Mouse (Mus musculus) thymus, adult 2 months (tissue): ENCODE results near the gene Myh9. TPM values are rescaled to one million over a fixed set of nuclear protein-coding genes. Genes with fewer than 3 reads are reported as not detected.

ENCODE experiments used
- DNase-seq: peaks from one replicate; pipeline ENCODE4 v3.0.0; 2021
- H3K27ac ChIP-seq: fragments of 200-500 bp; 2 replicates; pipeline ENCODE4 v1.5.1; 2012; ENCODE audit warnings: low read length, control low read depth; ENCODE audit not compliant: control insufficient read depth, insufficient read depth
- H3K27me3 ChIP-seq: fragments of 200-500 bp; 2 replicates; pipeline ENCODE4 v1.6.1; 2012; ENCODE audit warnings: mild to moderate bottlenecking, low read length, moderate library complexity, mixed read lengths; ENCODE audit not compliant: control insufficient read depth, insufficient read depth
- H3K36me3 ChIP-seq: fragments of 200-500 bp; 2 replicates; pipeline ENCODE4 v1.6.1; 2012; ENCODE audit warnings: mild to moderate bottlenecking, low read length, moderate library complexity; ENCODE audit not compliant: control insufficient read depth, insufficient read depth
- H3K4me1 ChIP-seq: fragments of 200-500 bp; replicated peaks from 2 replicates; pipeline ENCODE4 v1.6.1; 2012; ENCODE audit warnings: low read length; ENCODE audit not compliant: control insufficient read depth, insufficient read depth
- H3K4me3 ChIP-seq: fragments of 200-500 bp; 2 replicates; pipeline ENCODE4 v1.5.1; 2012; ENCODE audit warnings: mild to moderate bottlenecking, low read length, control low read depth, moderate library complexity; ENCODE audit not compliant: control insufficient read depth, insufficient read depth
- CTCF ChIP-seq: fragments of 200-500 bp; IDR thresholded peaks from 2 replicates; pipeline ENCODE4 v1.5.1; 2012; ENCODE audit warnings: mild to moderate bottlenecking, control low read depth, low read length, moderate library complexity, borderline replicate concordance; ENCODE audit not compliant: control insufficient read depth, poor library complexity, insufficient read depth; ENCODE audit errors: extremely low read depth
- POLR2A ChIP-seq: fragments of 200-500 bp; IDR thresholded peaks from 2 replicates; pipeline ENCODE4 v1.6.1; 2012; ENCODE audit warnings: mild to moderate bottlenecking, low read length, control low read depth, moderate library complexity; ENCODE audit not compliant: control insufficient read depth, poor library complexity, insufficient read depth; ENCODE audit errors: extremely low read depth
- WGBS: fragments of 180-500 bp; shearing (Covaris S2); methylation state at CpG from one replicate; pipeline ENCODE4 v1.1.7; 2018; 5-methylcytosine and 5-hydroxymethylcytosine counted together
- polyA plus RNA-seq: library from polyadenylated mRNA; depleted of rRNA; stranded (reverse); fragments of >200 nt; gene quantifications from 2 replicates; pipeline ENCODE4 v1.2.3, GENCODE M21; 2012

Myh9 gene
- polyA plus RNA-seq, 1 experiment = 167 TPM

- no peaks in the 10 kb centered on the region for H3K4me1 ChIP-seq
- no peak overlapping the region for H3K27ac ChIP-seq
- no peaks in the 10 kb centered on the region for H3K27me3 ChIP-seq
- DNase-seq = no peak
- no peaks in the 10 kb centered on the region for H3K36me3 ChIP-seq
- no peak overlapping the region for H3K4me3 ChIP-seq
- 96% methylated on average over 3 of the region's 3 CpGs for WGBS
- no peak for TF ChIP-seq CTCF
Measured at GRCm38 (mm10) chr15:77879756-77880155, 37.8 kb upstream of the Myh9 start.

- Histone ChIP-seq H3K27me3 (no peaks in the 10 kb centered on the region), H3K4me3 (no peak overlapping the region), H3K36me3 (no peaks in the 10 kb centered on the region), H3K4me1 (no peaks in the 10 kb centered on the region), H3K27ac (no peak overlapping the region)
- TF ChIP-seq POLR2A = no peak
- TF ChIP-seq CTCF = no peak
- WGBS = 15% methylated on average over 2 of the region's 2 CpGs
- DNase-seq = peak; percentile 31
Measured at GRCm38 (mm10) chr15:77877209-77877608, 35.2 kb upstream of the Myh9 start.

- H3K27ac ChIP-seq = no peak overlapping the region
- 86% methylated on average over 3 of the region's 3 CpGs for whole genome bisulfite sequencing
Measured at GRCm38 (mm10) chr15:77876716-77877115, 34.7 kb upstream of the Myh9 start.

DNA sequence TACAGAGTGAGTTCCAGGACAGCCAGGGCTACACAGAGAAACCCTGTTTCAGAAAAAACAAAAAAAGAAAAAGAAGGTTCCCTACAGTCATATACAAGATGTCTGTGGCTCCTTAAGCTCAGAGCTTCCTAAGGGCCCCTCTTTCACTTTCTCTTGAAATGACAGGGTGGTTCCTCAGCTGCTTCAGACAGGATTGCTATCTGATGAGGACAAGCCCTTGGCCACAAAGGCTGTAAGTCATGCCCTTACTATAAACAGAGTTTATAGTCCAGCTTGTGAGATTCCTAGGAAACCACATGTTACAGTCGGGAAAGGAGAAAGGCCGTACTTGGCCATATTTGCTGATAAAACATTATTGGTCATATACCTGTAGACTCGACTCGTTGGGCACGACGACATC is 34.0 kb upstream of the Myh9 start:
- TF ChIP-seq POLR2A (no peak), CTCF (no peak)
- WGBS = 95% methylated on average over 6 of the region's 6 CpGs

More at GRCm38 (mm10) chr15:77876716-77877115, 34.7 kb upstream of the Myh9 start:
- Histone ChIP-seq H3K27me3 (no peaks in the 10 kb centered on the region), H3K4me3 (no peak overlapping the region), H3K36me3 (no peaks in the 10 kb centered on the region), H3K4me1 (no peaks in the 10 kb centered on the region)
- DNase-seq = no peak
- TF ChIP-seq POLR2A (no peak), CTCF (no peak)

GRCm38 (mm10) chr15:77874807-77875206 is 32.8 kb upstream of the Myh9 start:
- no peak for TF ChIP-seq POLR2A
- no peak for TF ChIP-seq CTCF
- Histone ChIP-seq H3K27ac (no peak overlapping the region), H3K36me3 (no peaks in the 10 kb centered on the region), H3K4me1 (no peaks in the 10 kb centered on the region), H3K4me3 (no peak overlapping the region), H3K27me3 (no peaks in the 10 kb centered on the region)
- DNase-seq = no peak
- 95% methylated on average over 9 of the region's 9 CpGs for WGBS

More for the DNA sequence above, 34.0 kb upstream of the Myh9 start:
- Histone ChIP-seq H3K4me1 (no peaks in the 10 kb centered on the region), H3K36me3 (no peaks in the 10 kb centered on the region), H3K27me3 (no peaks in the 10 kb centered on the region), H3K27ac (no peak overlapping the region), H3K4me3 (no peak overlapping the region)
- DNase-seq = no peak

- Histone ChIP-seq H3K36me3 (no peaks in the 10 kb centered on the region), H3K27ac (no peak overlapping the region), H3K27me3 (no peaks in the 10 kb centered on the region), H3K4me3 (no peak overlapping the region), H3K4me1 (no peaks in the 10 kb centered on the region)
- TF ChIP-seq CTCF (no peak), POLR2A (no peak)
- 71% methylated on average over 4 of the region's 4 CpGs for WGBS
- no peak for DNase-seq
Measured at GRCm38 (mm10) chr15:77874310-77874709, 32.3 kb upstream of the Myh9 start.

- Histone ChIP-seq H3K27ac (no peak overlapping the region), H3K4me3 (no peak overlapping the region), H3K27me3 (no peaks in the 10 kb centered on the region), H3K36me3 (no peaks in the 10 kb centered on the region), H3K4me1 (no peaks in the 10 kb centered on the region)
- WGBS = 97% methylated on average over 2 of the region's 2 CpGs
- TF ChIP-seq CTCF (no peak), POLR2A (no peak)
- DNase-seq = no peak
Measured at GRCm38 (mm10) chr15:77873564-77873963, 31.6 kb upstream of the Myh9 start.
